Mouse (Mus musculus) C2C12 (cell line): ENCODE results near the gene Lrrc72.

ENCODE experiments used
- CTCF ChIP-seq: IDR thresholded peaks from one replicate; pipeline ENCODE4 v1.5.1; 2011; ENCODE audit not compliant: control insufficient read depth, insufficient read depth, insufficient read length
- USF1 ChIP-seq: IDR thresholded peaks from one replicate; pipeline ENCODE4 v1.6.1; 2011; ENCODE audit warnings: low read depth, mild to moderate bottlenecking, control low read depth, moderate library complexity

DNA sequence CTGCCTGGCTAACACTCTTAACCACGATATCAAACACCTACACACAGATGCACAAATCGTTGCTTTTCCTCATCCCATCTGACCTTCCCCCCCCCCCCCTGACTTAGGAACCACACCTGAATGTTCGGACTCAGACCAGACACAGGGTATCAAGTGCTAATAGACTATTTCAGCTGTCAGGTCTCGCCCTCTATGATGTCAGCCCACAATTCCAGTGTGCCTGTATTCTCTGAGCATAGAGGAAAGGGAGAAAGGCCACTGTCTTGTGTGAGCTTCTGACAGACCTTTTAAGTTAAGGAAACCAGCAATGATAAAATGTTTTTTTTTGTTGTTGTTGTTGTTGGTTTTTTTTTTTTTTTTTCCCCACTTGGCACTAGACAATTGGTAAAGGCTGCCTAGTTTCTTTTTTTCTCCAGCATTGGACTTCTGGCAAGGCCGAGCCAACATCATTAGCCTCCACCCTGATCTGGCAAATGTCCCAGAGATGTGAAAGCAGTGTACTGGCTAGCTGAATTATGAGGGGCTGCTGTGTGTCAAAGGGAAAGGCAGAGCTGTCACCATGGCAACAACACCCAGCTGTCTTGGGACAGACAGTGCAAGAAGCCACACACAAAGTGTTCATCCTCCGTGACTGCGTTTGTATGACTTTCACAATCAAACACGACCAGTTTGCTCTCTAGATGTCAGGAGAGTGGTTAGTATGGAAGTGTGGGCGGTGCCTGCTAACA is 46.0 kb downstream of the Lrrc72 start:
- no peak for TF ChIP-seq CTCF
- no peak for TF ChIP-seq USF1
